Mouse (Mus musculus) cerebellum, adult 18-20 months (tissue): ENCODE data around the gene Gsta3.
A peak's percentile ranks its signal among the peaks of the same experiment; 100 is the strongest.
"Not testable (repeated sequence)": the region's sequence is repeated elsewhere in the genome, so short reads cannot be mapped to it uniquely, and the experiment has no call there.

Experiments
- DNase-seq, 2 experiments: peaks; one replicate each; pipeline ENCODE4 v3.0.0; 2021

Gene Gsta3

GRCm38 (mm10) chr1:21239911-21240898 is at the start of gene Gsta3:
Gsta3 (plus strand) TSS chr1:21240589.
- DNase-seq: no peak

- no peak for DNase-seq
Observed at GRCm38 (mm10) chr1:21206241-21206640, 34.1 kb upstream of the Gsta3 start.

- DNase-seq: not testable (repeated sequence)
Observed at GRCm38 (mm10) chr1:21213537-21213936, 26.9 kb upstream of the Gsta3 start.

GRCm38 (mm10) chr1:21213991-21214692 is 26.2 kb upstream of the Gsta3 start:
- DNase-seq: not testable (repeated sequence)

GRCm38 (mm10) chr1:21218489-21218919 is 21.9 kb upstream of the Gsta3 start, which contains the start of gene Tmem14a:
Tmem14a (plus strand) TSS chr1:21218575.
- DNase-seq: peak; percentile 86 to 91

- no peak for DNase-seq
Observed at GRCm38 (mm10) chr1:21227756-21228395, 12.5 kb upstream of the Gsta3 start.

GRCm38 (mm10) chr1:21228740-21229722 is 11.4 kb upstream of the Gsta3 start:
- not testable (repeated sequence) for DNase-seq

GRCm38 (mm10) chr1:21230376-21230775 is 10.0 kb upstream of the Gsta3 start:
- no peak for DNase-seq

- DNase-seq: no peak
Observed at GRCm38 (mm10) chr1:21231744-21232464, 8.5 kb upstream of the Gsta3 start.

GRCm38 (mm10) chr1:21232516-21232915 is 7.9 kb upstream of the Gsta3 start:
- DNase-seq: no peak

- DNase-seq: no peak
Observed at GRCm38 (mm10) chr1:21235359-21235758, 5.0 kb upstream of the Gsta3 start.

GRCm38 (mm10) chr1:21241096-21241495 is 707 bp downstream of the Gsta3 start:
- no peak for DNase-seq

GRCm38 (mm10) chr1:21244290-21244960 is 4.0 kb downstream of the Gsta3 start:
- no peak for DNase-seq

- no peak for DNase-seq
Observed at GRCm38 (mm10) chr1:21246136-21246535, 5.7 kb downstream of the Gsta3 start.

GRCm38 (mm10) chr1:21247896-21248295 is 7.5 kb downstream of the Gsta3 start:
- no peak for DNase-seq

GRCm38 (mm10) chr1:21248560-21249390 is 8.4 kb downstream of the Gsta3 start:
- no peak for DNase-seq

GRCm38 (mm10) chr1:21251661-21252060 is 11.3 kb downstream of the Gsta3 start:
- no peak for DNase-seq

- no peak for DNase-seq
Observed at GRCm38 (mm10) chr1:21252566-21253302, 12.3 kb downstream of the Gsta3 start.

GRCm38 (mm10) chr1:21253303-21253650 is 12.9 kb downstream of the Gsta3 start:
- no peak for DNase-seq
